Mouse (Mus musculus) cerebellum, adult 11 months (tissue): ENCODE data around the gene Olfr1110.
"Not testable (repeated sequence)": the region's sequence is repeated elsewhere in the genome, so short reads cannot be mapped to it uniquely, and the experiment has no call there.

ENCODE experiments used
- DNase-seq: peaks from one replicate; pipeline ENCODE4 v3.0.0; 2022

Olfr1110 gene

GRCm38 (mm10) chr2:87140200-87140599, at the start of gene Olfr1110:
Gene Olfr1110, minus strand, starts transcription at chr2:87140300.
- DNase-seq: no peak

DNA sequence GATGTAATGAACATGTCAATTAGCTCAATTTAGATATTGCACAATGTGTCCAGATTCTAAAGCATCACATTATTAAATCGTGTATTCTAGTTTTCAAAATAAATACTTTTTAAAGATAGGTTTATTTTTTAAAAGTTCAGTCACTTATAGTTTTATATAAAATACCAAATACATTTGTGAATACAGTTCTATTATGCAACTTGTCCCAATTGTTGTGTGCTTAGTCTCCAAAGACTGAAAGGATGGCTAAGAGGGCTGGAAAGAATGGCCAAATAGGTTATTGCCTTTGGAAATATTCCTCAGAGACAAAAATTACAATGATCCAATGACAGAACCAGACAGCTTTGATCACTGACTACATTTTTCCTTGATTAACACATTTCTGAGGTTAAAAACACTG, 47.4 kb upstream of the Olfr1110 start, which contains the start of gene Olfr1112:
Olfr1112 (plus strand) TSS at position 301 of the 400 bp plus-strand sequence.
- DNase-seq: no peak

DNA sequence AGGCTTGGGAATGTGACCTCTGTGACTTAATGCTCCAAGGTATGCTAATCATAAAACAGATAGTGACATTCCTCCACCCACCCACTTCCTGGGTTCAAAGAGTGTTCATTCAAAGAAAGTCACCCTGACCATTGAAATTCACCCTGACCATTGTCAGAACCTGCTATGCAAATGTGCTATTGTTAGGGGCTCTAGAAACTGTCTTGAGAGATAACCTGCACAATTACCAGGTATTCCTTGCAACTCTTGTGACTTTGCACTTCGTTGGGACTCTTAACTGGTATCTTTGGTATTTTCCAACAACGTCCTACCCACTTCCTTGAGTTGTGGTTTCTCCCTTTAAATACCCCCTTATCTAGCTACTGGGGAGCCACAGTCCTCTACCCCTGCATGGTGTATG, 27.6 kb upstream of the Olfr1110 start:
- not testable (repeated sequence) for DNase-seq

DNA sequence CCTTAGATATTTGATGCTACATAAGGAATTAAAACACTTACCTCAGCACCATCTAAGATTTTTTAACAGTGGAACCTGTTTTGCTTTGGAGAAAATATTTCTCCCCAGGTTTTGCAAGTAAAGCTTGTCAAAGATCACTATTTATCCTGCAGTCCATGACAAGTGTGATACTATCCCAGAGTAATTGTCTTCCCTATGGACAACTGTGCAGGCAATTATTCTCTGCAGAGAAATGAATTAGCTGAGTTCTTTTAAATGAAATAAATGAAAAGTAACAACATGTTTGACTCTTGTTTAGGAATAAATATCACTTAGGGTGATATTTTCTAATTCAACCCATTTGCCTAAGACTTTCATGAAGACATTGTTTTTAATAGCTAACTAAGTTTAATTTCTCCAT, 12.4 kb upstream of the Olfr1110 start, which contains the start of gene Olfr1111:
Olfr1111 (minus strand) TSS at position 101 of the 400 bp plus-strand sequence.
- no peak for DNase-seq

GRCm38 (mm10) chr2:87114467-87114866, 25.6 kb downstream of the Olfr1110 start, which contains the start of gene Olfr259:
Gene Olfr259, minus strand, starts transcription at chr2:87114567.
- DNase-seq: no peak

GRCm38 (mm10) chr2:87095908-87096307, 44.2 kb downstream of the Olfr1110 start, which contains the start of gene Olfr1109:
Gene Olfr1109, minus strand, starts transcription at chr2:87096008.
- no peak for DNase-seq
